Mouse (Mus musculus) forebrain, embryonic 16.5 days (tissue): Measurements from ENCODE around the gene Fkbp3. TPM values are rescaled to one million over a fixed set of nuclear protein-coding genes. Genes with fewer than 3 reads are reported as not detected.
A peak's percentile ranks its signal among the peaks of the same experiment; 100 is the strongest.

Experiments
- ATAC-seq: fragments of 200-750 bp; cut with Nextera tagmentation; 2 replicates; pipeline ENCODE4 v1.8.0; 2017; ENCODE audit warnings: mild to moderate bottlenecking, moderate library complexity
- H3K27ac ChIP-seq: fragments of 300-500 bp; sonication (generic); 2 replicates; pipeline ENCODE4 v1.5.1; 2014; ENCODE audit warnings: low read length, control low read depth
- H3K27me3 ChIP-seq: fragments of 300-500 bp; sonication (generic); replicated peaks from 2 replicates; pipeline ENCODE4 v1.6.1; 2014; ENCODE audit warnings: low read length; ENCODE audit not compliant: control insufficient read depth, insufficient read depth
- H3K36me3 ChIP-seq: fragments of 300-500 bp; sonication (generic); 2 replicates; pipeline ENCODE4 v1.6.1; 2014; ENCODE audit not compliant: control insufficient read depth, insufficient read depth
- H3K4me1 ChIP-seq: fragments of 300-500 bp; sonication (generic); replicated peaks from 2 replicates; pipeline ENCODE4 v1.6.1; 2014; ENCODE audit warnings: low read length; ENCODE audit not compliant: control insufficient read depth, insufficient read depth
- H3K4me2 ChIP-seq: fragments of 300-500 bp; sonication (generic); 2 replicates; pipeline ENCODE4 v1.6.1; 2014; ENCODE audit warnings: mild to moderate bottlenecking, low read length, control low read depth
- H3K4me3 ChIP-seq: fragments of 300-500 bp; sonication (generic); replicated peaks from 2 replicates; pipeline ENCODE4 v1.5.1; 2014; ENCODE audit warnings: mild to moderate bottlenecking, low read length, control low read depth
- H3K9ac ChIP-seq: fragments of 300-500 bp; sonication (generic); replicated peaks from 2 replicates; pipeline ENCODE4 v1.6.1; 2014; ENCODE audit warnings: low read depth, low read length, control low read depth
- H3K9me3 ChIP-seq: fragments of 300-500 bp; sonication (generic); 2 replicates; pipeline ENCODE4 v1.6.1; 2016; ENCODE audit warnings: low read length; ENCODE audit not compliant: control insufficient read depth
- WGBS: fragments of 180-500 bp; shearing (Covaris S2); extraction: QIAGEN DNeasy Blood & Tissue Kit; methylation state at CpG from one replicate; pipeline ENCODE4 v1.1.7; 2014; 5-methylcytosine and 5-hydroxymethylcytosine counted together
- polyA plus RNA-seq: library from polyadenylated mRNA; unstranded; fragments of >200 nt; fragmentation: Nextera tagmentation; extraction: Ambion mirVana; gene quantifications from 2 replicates; pipeline ENCODE4 v1.2.1, GENCODE M21; 2015

The Fkbp3 gene
- polyA plus RNA-seq, 1 experiment from 2014 or later: 400 TPM

DNA sequence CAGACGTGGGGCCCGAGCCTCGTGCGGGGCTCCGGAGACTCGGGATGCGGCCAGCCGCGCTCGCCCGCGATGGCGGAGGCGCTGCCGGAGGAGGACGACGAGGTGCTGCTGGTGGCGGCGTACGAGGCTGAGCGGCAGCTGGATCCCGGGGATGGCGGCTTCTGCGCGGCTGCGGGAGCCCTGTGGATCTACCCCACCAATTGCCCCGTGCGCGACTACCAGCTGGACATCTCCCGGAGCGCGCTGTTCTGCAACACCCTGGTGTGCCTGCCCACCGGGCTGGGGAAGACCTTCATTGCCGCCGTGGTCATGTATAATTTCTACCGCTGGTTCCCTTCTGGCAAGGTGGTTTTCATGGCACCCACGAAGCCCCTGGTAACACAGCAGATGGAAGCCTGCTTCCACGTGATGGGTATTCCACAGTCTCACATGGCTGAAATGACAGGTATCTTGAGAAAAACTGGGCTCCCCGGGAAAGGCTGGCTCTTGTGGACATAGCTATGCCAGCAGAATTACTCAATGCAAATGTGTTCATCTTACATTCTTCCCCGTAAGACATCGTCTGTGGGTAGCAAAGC lies 2.0 kb upstream of the Fkbp3 start:
- Histone ChIP-seq H3K27me3 (no peaks in the 10 kb centered on the region), H3K27ac (peak overlapping the region; percentile 92), H3K9me3 (no peaks in the 10 kb centered on the region), H3K4me2 (peak overlapping the region; percentile 76), H3K4me3 (peak overlapping the region; percentile 87), H3K36me3 (0 out of 2 replicates have a peak, but pooled peaks cover 2% of the 10 kb centered on the region), H3K4me1 (peaks cover 31% of the 10 kb centered on the region), H3K9ac (peak overlapping the region; percentile 81)
- under 1% methylated on average over 40 of the region's 41 CpGs for WGBS
- peak; percentile 13 for ATAC-seq

GRCm38 (mm10) chr12:65075085-65075732 lies 1.4 kb upstream of the Fkbp3 start, which contains the start of gene Fancm:
Gene Fancm (plus strand): TSS chr12:65075603.
- WGBS: 2% methylated on average over 39 of the region's 39 CpGs
- H3K27ac ChIP-seq: peak within 1 kb of the TSS; percentile 95
- 0 out of 2 replicates have a peak, but pooled peaks cover 2% of the 10 kb centered on the region for H3K36me3 ChIP-seq
- H3K4me2 ChIP-seq: peak within 1 kb of the TSS; percentile 84
- peak within 1 kb of the TSS; percentile 83 for H3K9ac ChIP-seq
- H3K9me3 ChIP-seq: no peaks in the 10 kb centered on the region
- peak; percentile 47 for ATAC-seq
- peak within 1 kb of the TSS; percentile 87 for H3K4me3 ChIP-seq
- H3K4me1 ChIP-seq: peaks cover 31% of the 10 kb centered on the region
- H3K27me3 ChIP-seq: no peaks in the 10 kb centered on the region

DNA sequence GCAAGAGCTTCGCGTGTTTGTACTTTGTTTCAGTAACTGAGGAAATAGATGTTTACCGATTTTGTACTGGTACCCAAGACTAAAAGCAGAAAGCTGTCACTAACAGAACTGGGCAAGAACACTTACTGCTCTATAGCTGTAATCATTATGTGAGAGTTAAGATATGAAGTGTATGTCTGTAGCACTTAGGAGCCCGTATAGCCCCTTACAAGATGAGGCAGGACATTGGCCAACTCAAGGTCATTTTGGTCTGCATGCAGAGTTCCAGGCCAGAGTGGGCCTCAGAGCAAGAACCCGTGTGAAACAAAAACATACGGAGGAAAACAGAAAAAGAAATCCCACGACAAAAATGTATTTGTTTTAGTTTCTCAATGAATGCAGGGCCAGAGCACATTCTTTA lies 844 bp upstream of the Fkbp3 start:
- peak overlapping the region; percentile 84 for H3K4me2 ChIP-seq
- H3K4me1 ChIP-seq: peaks cover 31% of the 10 kb centered on the region
- no peaks in the 10 kb centered on the region for H3K36me3 ChIP-seq
- H3K27ac ChIP-seq: peak overlapping the region; percentile 95
- peak overlapping the region; percentile 83 for H3K9ac ChIP-seq
- no peak for ATAC-seq
- H3K4me3 ChIP-seq: peak overlapping the region; percentile 87
- 37% methylated on average over 7 of the region's 7 CpGs for WGBS
- H3K9me3 ChIP-seq: no peaks in the 10 kb centered on the region
- no peaks in the 10 kb centered on the region for H3K27me3 ChIP-seq

DNA sequence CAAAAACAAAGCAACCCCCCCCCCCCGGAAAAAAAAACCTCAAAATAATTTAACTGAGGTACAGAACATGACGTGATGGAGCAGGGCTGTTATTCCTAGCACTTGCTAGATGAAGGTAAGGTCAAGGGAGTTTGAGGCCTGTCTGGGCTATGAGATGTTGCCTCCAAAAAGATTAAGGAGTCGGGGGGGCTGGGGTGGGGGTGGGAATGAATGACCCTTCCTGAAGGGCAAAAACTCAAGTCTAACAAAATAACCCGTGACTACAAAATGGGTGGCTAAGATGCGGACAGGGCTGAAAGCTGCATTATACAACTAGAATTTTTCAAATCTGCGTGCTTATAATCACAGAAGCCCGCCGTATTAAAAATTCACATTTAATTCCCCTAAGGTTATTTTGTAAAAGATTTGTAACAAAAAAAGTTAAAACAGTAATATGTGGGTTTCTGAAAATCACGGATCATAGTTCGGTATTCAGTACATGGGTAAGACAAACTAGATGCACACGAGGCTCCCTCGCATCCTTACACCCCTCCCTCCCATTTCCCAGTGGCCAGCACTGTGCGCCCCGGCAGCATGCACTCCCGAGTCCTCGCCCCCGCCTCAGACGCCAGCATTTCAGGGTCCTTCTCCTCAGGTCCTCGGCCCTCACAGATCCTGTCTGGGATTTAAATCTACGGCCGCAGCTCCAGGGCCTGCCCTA lies 746 bp downstream of the Fkbp3 start:
- H3K4me1 ChIP-seq: peaks cover 31% of the 10 kb centered on the region
- H3K4me2 ChIP-seq: peak overlapping the region; percentile 59
- 1% methylated on average over 21 of the region's 21 CpGs for WGBS
- peaks cover 9% of the 10 kb centered on the region; the same call in 1 of the 2 replicates for H3K36me3 ChIP-seq
- H3K27me3 ChIP-seq: no peaks in the 10 kb centered on the region
- peak overlapping the region; percentile 83 for H3K9ac ChIP-seq
- peak overlapping the region; percentile 87 for H3K4me3 ChIP-seq
- H3K27ac ChIP-seq: peak overlapping the region; percentile 95
- ATAC-seq: peak; percentile 66
- no peaks in the 10 kb centered on the region for H3K9me3 ChIP-seq

GRCm38 (mm10) chr12:65068409-65068808 lies 5.4 kb downstream of the Fkbp3 start:
- 82% methylated on average over 4 of the region's 4 CpGs for WGBS

DNA sequence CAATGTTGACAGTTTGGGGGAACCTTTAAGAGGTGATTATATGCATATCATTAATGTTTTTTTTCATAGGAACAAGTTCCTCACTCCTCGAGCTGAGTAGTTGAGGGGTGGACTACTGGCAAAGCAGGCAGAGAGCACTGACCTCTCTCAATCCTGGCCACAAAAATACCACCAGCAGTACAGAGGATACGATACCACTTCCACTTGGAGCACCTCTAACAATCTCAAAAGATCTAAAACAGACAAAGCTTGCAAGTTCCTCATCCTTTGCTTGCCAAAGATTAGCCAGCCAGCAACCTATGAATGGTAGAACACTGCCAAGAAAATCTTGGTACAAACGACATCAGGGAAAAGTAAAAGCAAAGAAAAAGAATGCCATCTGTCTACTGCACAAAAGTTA lies 7.6 kb downstream of the Fkbp3 start:
- H3K36me3 ChIP-seq: peaks cover 23% of the 10 kb centered on the region
- no peak overlapping the region; the same call in none of the 2 replicates for H3K27ac ChIP-seq
- H3K27me3 ChIP-seq: no peaks in the 10 kb centered on the region
- H3K9me3 ChIP-seq: no peaks in the 10 kb centered on the region
- ATAC-seq: no peak
- H3K9ac ChIP-seq: no peak overlapping the region
- no peak overlapping the region for H3K4me3 ChIP-seq
- no peak overlapping the region for H3K4me2 ChIP-seq
- peaks cover 4% of the 10 kb centered on the region for H3K4me1 ChIP-seq
- 32% methylated on average over 3 of the region's 3 CpGs for WGBS

More at GRCm38 (mm10) chr12:65068409-65068808, 5.4 kb downstream of the Fkbp3 start:
- no peak for ATAC-seq
- Histone ChIP-seq H3K27ac (no peak overlapping the region), H3K9me3 (no peaks in the 10 kb centered on the region), H3K36me3 (peaks cover 14% of the 10 kb centered on the region), H3K9ac (no peak overlapping the region), H3K4me1 (peaks cover 10% of the 10 kb centered on the region), H3K27me3 (no peaks in the 10 kb centered on the region), H3K4me3 (no peak overlapping the region), H3K4me2 (no peak overlapping the region)

GRCm38 (mm10) chr12:65065241-65065640 lies 8.6 kb downstream of the Fkbp3 start:
- Histone ChIP-seq H3K9ac (no peak overlapping the region), H3K27me3 (no peaks in the 10 kb centered on the region), H3K27ac (no peak overlapping the region), H3K4me3 (no peak overlapping the region), H3K4me2 (no peak overlapping the region), H3K36me3 (peaks cover 31% of the 10 kb centered on the region), H3K4me1 (peaks cover 4% of the 10 kb centered on the region), H3K9me3 (no peaks in the 10 kb centered on the region)
- ATAC-seq: no peak
- 87% methylated on average over 2 of the region's 2 CpGs for WGBS

DNA sequence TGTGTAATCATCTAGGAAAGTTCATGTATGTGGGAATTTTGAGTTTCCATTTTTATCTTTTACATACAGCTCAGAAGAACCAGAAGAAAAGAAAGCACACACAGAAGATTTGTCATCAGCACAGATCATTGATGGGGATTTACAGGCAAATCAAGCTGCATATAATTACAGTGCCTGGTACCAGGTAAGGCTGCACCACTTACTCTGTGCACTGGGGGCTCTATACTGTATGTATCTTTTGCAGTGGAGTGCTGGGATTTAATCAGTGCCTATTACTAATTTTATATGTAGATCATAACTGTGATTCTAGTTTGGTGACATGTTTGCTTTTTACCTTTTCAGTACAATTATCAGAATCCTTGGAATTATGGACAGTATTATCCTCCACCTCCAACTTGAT lies 12.7 kb downstream of the Fkbp3 start:
- ATAC-seq: 0 out of 2 replicates have a peak, but pooled peaks have one; percentile 52
- H3K36me3 ChIP-seq: peaks cover 30% of the 10 kb centered on the region
- no peak overlapping the region for H3K4me2 ChIP-seq
- no peak overlapping the region for H3K4me3 ChIP-seq
- no peak overlapping the region for H3K9ac ChIP-seq
- H3K27ac ChIP-seq: no peak overlapping the region
- no peaks in the 10 kb centered on the region for H3K9me3 ChIP-seq
- peaks cover 1% of the 10 kb centered on the region for H3K4me1 ChIP-seq
- H3K27me3 ChIP-seq: no peaks in the 10 kb centered on the region

DNA sequence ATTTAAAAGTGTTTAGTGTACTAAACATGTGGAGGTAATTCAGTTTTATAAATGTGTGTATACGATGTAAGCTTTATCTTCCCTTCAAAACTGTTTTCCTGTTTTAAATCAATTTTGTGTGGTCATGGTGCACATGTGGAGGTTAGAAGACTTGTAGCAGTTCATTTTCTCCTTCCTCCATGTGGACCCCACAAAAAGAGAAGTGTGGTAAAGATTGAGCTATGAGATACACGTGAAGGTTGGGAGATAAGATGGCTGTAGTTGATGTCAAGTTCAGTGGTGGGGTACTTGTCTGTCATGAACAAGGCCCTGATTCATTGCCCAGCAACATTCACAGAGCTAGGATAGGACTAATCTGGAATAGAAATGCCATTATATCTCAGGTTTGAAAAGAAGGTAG lies 15.6 kb downstream of the Fkbp3 start:
- WGBS: 86% methylated on average over 2 of the region's 2 CpGs
- Histone ChIP-seq H3K4me3 (no peak overlapping the region), H3K36me3 (peaks cover 28% of the 10 kb centered on the region), H3K4me2 (no peak overlapping the region), H3K27ac (no peak overlapping the region), H3K27me3 (no peaks in the 10 kb centered on the region), H3K9ac (no peak overlapping the region), H3K4me1 (no peaks in the 10 kb centered on the region), H3K9me3 (no peaks in the 10 kb centered on the region)
- ATAC-seq: no peak
